Mouse (Mus musculus) embryo, embryonic 11.5 days (tissue): Measurements from ENCODE around the gene Igsf6.

Experiments
- DNase-seq: peaks from one replicate; pipeline ENCODE4 v3.0.0-alpha.2; 2012; ENCODE audit warnings: low read depth, low spot score

The Igsf6 gene

GRCm38 (mm10) chr7:121074281-121074680 lies at the start of gene Igsf6:
Igsf6 (minus strand) TSS chr7:121074572.
- no peak for DNase-seq

GRCm38 (mm10) chr7:121120143-121120818 lies 45.9 kb upstream of the Igsf6 start:
- DNase-seq = peak; percentile 69

- DNase-seq = no peak
Observed at GRCm38 (mm10) chr7:121111762-121112161, 37.4 kb upstream of the Igsf6 start.

- no peak for DNase-seq
Observed at GRCm38 (mm10) chr7:121111321-121111720, 36.9 kb upstream of the Igsf6 start.

- no peak for DNase-seq
Observed at GRCm38 (mm10) chr7:121107851-121108250, 33.5 kb upstream of the Igsf6 start.

GRCm38 (mm10) chr7:121098614-121099389 lies 24.4 kb upstream of the Igsf6 start:
- DNase-seq = no peak

GRCm38 (mm10) chr7:121093026-121093425 lies 18.7 kb upstream of the Igsf6 start:
- no peak for DNase-seq

GRCm38 (mm10) chr7:121090748-121091147 lies 16.4 kb upstream of the Igsf6 start:
- no peak for DNase-seq

GRCm38 (mm10) chr7:121088745-121089144 lies 14.4 kb upstream of the Igsf6 start:
- DNase-seq = no peak

- no peak for DNase-seq
Observed at GRCm38 (mm10) chr7:121085500-121085899, 11.1 kb upstream of the Igsf6 start.

- DNase-seq = no peak
Observed at GRCm38 (mm10) chr7:121084840-121085453, 10.6 kb upstream of the Igsf6 start.

- DNase-seq = no peak
Observed at GRCm38 (mm10) chr7:121082949-121083513, 8.7 kb upstream of the Igsf6 start.

- no peak for DNase-seq
Observed at GRCm38 (mm10) chr7:121081816-121082215, 7.4 kb upstream of the Igsf6 start.

GRCm38 (mm10) chr7:121081350-121081749 lies 7.0 kb upstream of the Igsf6 start, which contains the start of gene Otoa:
Otoa (plus strand) TSS chr7:121081650.
- no peak for DNase-seq

- peak; percentile 43 for DNase-seq
Observed at GRCm38 (mm10) chr7:121077829-121078228, 3.5 kb upstream of the Igsf6 start.

- no peak for DNase-seq
Observed at GRCm38 (mm10) chr7:121077311-121077710, 2.9 kb upstream of the Igsf6 start.

GRCm38 (mm10) chr7:121075416-121075815 lies 1.0 kb upstream of the Igsf6 start:
- no peak for DNase-seq

- DNase-seq = no peak
Observed at GRCm38 (mm10) chr7:121074801-121075400, 529 bp upstream of the Igsf6 start.

GRCm38 (mm10) chr7:121072506-121072905 lies 1.9 kb downstream of the Igsf6 start:
- no peak for DNase-seq

GRCm38 (mm10) chr7:121071276-121071675 lies 3.1 kb downstream of the Igsf6 start:
- no peak for DNase-seq

GRCm38 (mm10) chr7:121064309-121064708 lies 10.1 kb downstream of the Igsf6 start:
- no peak for DNase-seq
